Mouse (Mus musculus) lung, postnatal 0 days (tissue): ENCODE results near the gene Zfp719. TPM values are rescaled to one million over a fixed set of nuclear protein-coding genes. Genes with fewer than 3 reads are reported as not detected.

Experiments used
- ATAC-seq: fragments of 200-750 bp; cut with Nextera tagmentation; 2 replicates; pipeline ENCODE4 v1.8.0; 2017; ENCODE audit warnings: moderate library complexity
- DNase-seq: peaks from one replicate; pipeline ENCODE4 v3.0.0-alpha.2; 2016; ENCODE audit warnings: low spot score
- H3K27ac ChIP-seq: fragments of 300-500 bp; sonication (generic); 2 replicates; pipeline ENCODE4 v1.5.1; 2014; ENCODE audit warnings: antibody characterized with exemption, mild to moderate bottlenecking, low read length, mixed read lengths
- H3K27me3 ChIP-seq: fragments of 300-500 bp; sonication (generic); replicated peaks from 2 replicates; pipeline ENCODE4 v1.6.1; 2014; ENCODE audit warnings: low read length, mixed read lengths; ENCODE audit not compliant: insufficient read depth
- H3K36me3 ChIP-seq: fragments of 300-500 bp; sonication (generic); 2 replicates; pipeline ENCODE4 v1.6.1; 2014; ENCODE audit warnings: low read length, mixed read lengths; ENCODE audit not compliant: insufficient read depth
- H3K4me1 ChIP-seq: fragments of 300-500 bp; sonication (generic); 2 replicates; pipeline ENCODE4 v1.6.1; 2014; ENCODE audit warnings: antibody characterized with exemption, low read depth, low read length, mixed read lengths; ENCODE audit not compliant: insufficient read depth
- H3K4me2 ChIP-seq: fragments of 300-500 bp; sonication (generic); replicated peaks from 2 replicates; pipeline ENCODE4 v1.6.1; 2014; ENCODE audit warnings: low read depth, mild to moderate bottlenecking, low read length, moderate library complexity, mixed read lengths
- H3K4me3 ChIP-seq: fragments of 300-500 bp; sonication (generic); 2 replicates; pipeline ENCODE4 v1.5.1; 2014; ENCODE audit warnings: low read depth, low read length
- H3K9ac ChIP-seq: fragments of 300-500 bp; sonication (generic); replicated peaks from 2 replicates; pipeline ENCODE4 v1.6.1; 2014; ENCODE audit warnings: low read depth, mild to moderate bottlenecking
- H3K9me3 ChIP-seq: fragments of 300-500 bp; sonication (generic); 2 replicates; pipeline ENCODE4 v1.6.1; 2016; ENCODE audit warnings: low read length, mixed read lengths
- CTCF ChIP-seq: IDR thresholded peaks from 2 replicates; pipeline ENCODE4 v1.5.1; 2016; ENCODE audit warnings: antibody characterized with exemption, mild to moderate bottlenecking
- EP300 ChIP-seq: IDR thresholded peaks from 2 replicates; pipeline ENCODE4 v1.6.1; 2016; ENCODE audit warnings: antibody characterized with exemption, mild to moderate bottlenecking, control low read depth
- WGBS: fragments of 180-500 bp; shearing (Covaris S2); extraction: QIAGEN DNeasy Blood & Tissue Kit; methylation state at CpG from one replicate; pipeline ENCODE4 v1.1.7; 2014; 5-methylcytosine and 5-hydroxymethylcytosine counted together
- polyA plus RNA-seq: library from polyadenylated mRNA; unstranded; fragments of >200 nt; fragmentation: Nextera tagmentation; extraction: Ambion mirVana; gene quantifications from 2 replicates; pipeline ENCODE4 v1.2.1, GENCODE M21; 2015

Zfp719 gene
- polyA plus RNA-seq, 1 experiment from 2014 or later, result 6.0 TPM

GRCm38 (mm10) chr7:43636194-43636593 is 56.8 kb downstream of the Zfp719 start:
- ATAC-seq, result peak; percentile 43
- Histone ChIP-seq H3K9ac (no peak overlapping the region), H3K27me3 (no peaks in the 10 kb centered on the region), H3K4me1 (no peaks in the 10 kb centered on the region), H3K9me3 (no peaks in the 10 kb centered on the region), H3K36me3 (no peaks in the 10 kb centered on the region), H3K4me2 (no peak overlapping the region), H3K27ac (no peak overlapping the region), H3K4me3 (no peak overlapping the region)
- 37% methylated on average over 2 of the region's 2 CpGs for WGBS
- no peak for TF ChIP-seq EP300
- no peak for TF ChIP-seq CTCF
- DNase-seq, result peak; percentile 14

- peak; percentile 38 for DNase-seq
- no peak overlapping the region for H3K9ac ChIP-seq
- no peaks in the 10 kb centered on the region for H3K4me1 ChIP-seq
- ATAC-seq, result no peak; the same call in 1 of the 2 replicates
- no peaks in the 10 kb centered on the region for H3K36me3 ChIP-seq
- H3K4me2 ChIP-seq, result no peak overlapping the region
- H3K9me3 ChIP-seq, result no peaks in the 10 kb centered on the region
- 50% methylated on average over 1 of the region's 1 CpGs for WGBS
- no peak overlapping the region for H3K4me3 ChIP-seq
- H3K27ac ChIP-seq, result no peak overlapping the region
- no peaks in the 10 kb centered on the region for H3K27me3 ChIP-seq
- TF ChIP-seq EP300 (no peak), CTCF (no peak)
These were observed 57.7 kb downstream of the Zfp719 start for GRCm38 (mm10) chr7:43637118-43637517.

- Histone ChIP-seq H3K4me3 (no peak overlapping the region), H3K36me3 (no peaks in the 10 kb centered on the region), H3K4me2 (no peak overlapping the region), H3K27me3 (no peaks in the 10 kb centered on the region), H3K9me3 (no peaks in the 10 kb centered on the region), H3K9ac (no peak overlapping the region), H3K27ac (no peak overlapping the region), H3K4me1 (no peaks in the 10 kb centered on the region; the same call in 1 of the 2 replicates)
- WGBS, result 56% methylated on average over 5 of the region's 5 CpGs
- peak; percentile 83 for DNase-seq
- peak; percentile 82 for ATAC-seq
- TF ChIP-seq CTCF (no peak), EP300 (no peak)
These were observed 63.2 kb downstream of the Zfp719 start for GRCm38 (mm10) chr7:43642587-43642986.

Other genes starting within 250 kb of the Zfp719 start
- gene Siglecf, start 228.3 kb upstream of the Zfp719 start, polyA plus RNA-seq, result 0.88 and 0.98 TPM in 2 replicates
- gene Siglecg, start 171.4 kb upstream of the Zfp719 start, polyA plus RNA-seq, result 0.43 and 0.48 TPM in 2 replicates
- not detected in 2 replicates for gene Lim2, start 151.9 kb upstream of the Zfp719 start, polyA plus RNA-seq
- gene Nkg7, start 142.5 kb upstream of the Zfp719 start, polyA plus RNA-seq, result 2.6 and 2.9 TPM in 2 replicates
- gene Cldnd2, start 138.8 kb upstream of the Zfp719 start, polyA plus RNA-seq, result 0.21 TPM in 1 of 2 replicates, not detected in the other
- gene Etfb, start 135.5 kb upstream of the Zfp719 start, polyA plus RNA-seq, result 356 and 377 TPM in 2 replicates
- 0.35 TPM in 1 of 2 replicates, not detected in the other for gene Gm45233, start 135.5 kb upstream of the Zfp719 start, polyA plus RNA-seq
- gene Vsig10l, start 116.5 kb upstream of the Zfp719 start, polyA plus RNA-seq, result 5.0 TPM in 2 replicates
- gene Iglon5, start 89.5 kb upstream of the Zfp719 start, polyA plus RNA-seq, result 0.05 TPM in 1 of 2 replicates, not detected in the other
- gene 4931406B18Rik, start 73.7 kb upstream of the Zfp719 start, polyA plus RNA-seq, result not detected in 2 replicates
- gene Cd33, start 35.2 kb upstream of the Zfp719 start, polyA plus RNA-seq, result 5.0 and 6.2 TPM in 2 replicates
- 1.7 and 1.8 TPM in 2 replicates for gene Zfp658, start 17.4 kb upstream of the Zfp719 start, polyA plus RNA-seq
- gene Zfp819, start 27.6 kb downstream of the Zfp719 start, polyA plus RNA-seq, result 0.08 and 0.27 TPM in 2 replicates
- 0.07 and 0.08 TPM in 2 replicates for gene Ceacam18, start 55.1 kb downstream of the Zfp719 start, polyA plus RNA-seq
- 3.2 and 4.0 TPM in 2 replicates for gene Siglece, start 80.6 kb downstream of the Zfp719 start, polyA plus RNA-seq
- gene Ctu1, start 92.4 kb downstream of the Zfp719 start, polyA plus RNA-seq, result 8.5 and 9.0 TPM in 2 replicates
- gene Klk14, start 110.8 kb downstream of the Zfp719 start, polyA plus RNA-seq, result 0.31 and 0.39 TPM in 2 replicates
- gene Klk13, start 133.0 kb downstream of the Zfp719 start, polyA plus RNA-seq, result 4.8 and 6.3 TPM in 2 replicates
- gene Klk12, start 189.3 kb downstream of the Zfp719 start, polyA plus RNA-seq, result not detected in 2 replicates
- gene Klk11, start 195.0 kb downstream of the Zfp719 start, polyA plus RNA-seq, result 1.2 and 1.3 TPM in 2 replicates
- 2.6 and 4.2 TPM in 2 replicates for gene Klk10, start 201.4 kb downstream of the Zfp719 start, polyA plus RNA-seq
- gene Klk9, start 212.3 kb downstream of the Zfp719 start, polyA plus RNA-seq, result 0.15 and 0.25 TPM in 2 replicates
- gene Klk8, start 218.0 kb downstream of the Zfp719 start, polyA plus RNA-seq, result 41.9 and 47.1 TPM in 2 replicates
- gene Klk7, start 231.7 kb downstream of the Zfp719 start, polyA plus RNA-seq, result not detected in 2 replicates
- not detected in 2 replicates for gene Klk6, start 244.9 kb downstream of the Zfp719 start, polyA plus RNA-seq